Mouse (Mus musculus): ENCODE measurements around the gene Hist2h2aa1. TPM values are rescaled to one million over a fixed set of nuclear protein-coding genes. Genes with fewer than 3 reads are reported as not detected.

Hist2h2aa1 gene
- polyA plus RNA-seq, 1 experiment: 565 TPM

DNA sequence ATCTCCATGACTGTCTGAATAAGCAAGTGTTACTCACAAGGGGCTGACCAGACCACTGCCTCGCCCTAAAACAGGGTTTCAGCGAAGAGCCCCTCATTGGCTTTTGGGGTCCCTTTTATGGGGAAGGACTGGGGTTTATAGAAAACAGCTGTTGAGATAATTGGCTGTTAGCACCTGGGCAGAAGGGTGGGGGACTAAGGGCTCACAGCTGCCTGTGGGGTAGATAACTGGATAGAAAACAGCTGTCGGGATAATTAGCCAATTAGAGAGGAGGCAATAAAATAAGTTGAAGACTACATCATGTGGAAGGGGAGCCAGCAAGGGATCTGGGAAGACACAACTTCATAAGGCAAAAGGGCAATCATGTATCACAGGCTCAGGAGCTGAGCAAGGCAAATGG, 5.6 kb downstream of the Hist2h2aa1 start:
- peaks cover 17% of the 10 kb centered on the region for H3K4me1 ChIP-seq (replicated peaks; ENCODE audit: control insufficient read depth, insufficient read depth, low read length)
- 47% methylated on average over 3 of the region's 3 CpGs for WGBS
- H3K27me3 ChIP-seq (ENCODE audit: control insufficient read depth, insufficient read depth, low read length): no peaks in the 10 kb centered on the region
- no peak for TF ChIP-seq CTCF (IDR thresholded peaks at IDR 0.05; ENCODE audit: borderline replicate concordance, control insufficient read depth, extremely low read depth, insufficient read depth, low read length, poor library complexity)
- TF ChIP-seq POLR2A (IDR thresholded peaks at IDR 0.05; ENCODE audit: control insufficient read depth, extremely low read depth, insufficient read depth, low read length, poor library complexity): no peak
- H3K27ac ChIP-seq (ENCODE audit: control insufficient read depth, insufficient read depth, low read length): no peak overlapping the region; the same call in 1 of the 2 replicates
- no peaks in the 10 kb centered on the region for H3K36me3 ChIP-seq (ENCODE audit: control insufficient read depth, insufficient read depth, low read length)
- DNase-seq: no peak
- no peak overlapping the region for H3K4me3 ChIP-seq (ENCODE audit: control insufficient read depth, insufficient read depth, low read length)

DNA sequence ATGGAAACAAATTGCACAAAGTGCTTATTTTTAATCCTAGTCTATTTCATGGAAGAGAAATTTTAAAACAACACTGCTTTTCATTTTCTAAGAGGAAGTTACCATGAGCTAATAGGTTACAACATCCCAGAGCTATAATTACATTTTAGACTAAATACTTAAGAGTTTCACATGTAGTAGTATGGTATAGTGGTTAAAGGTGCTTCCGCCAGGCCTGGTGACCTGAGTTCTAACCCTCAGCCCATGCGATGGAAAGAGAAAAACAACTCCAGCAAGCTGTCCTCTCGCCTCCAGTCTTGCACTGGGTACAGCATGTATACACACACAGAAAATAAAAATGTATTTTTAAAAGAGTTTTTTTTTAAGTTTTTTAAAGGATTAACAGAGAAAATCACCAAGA, 6.5 kb downstream of the Hist2h2aa1 start:
- Histone ChIP-seq H3K27ac (ENCODE audit: control insufficient read depth, insufficient read depth, low read length) (no peak overlapping the region), H3K4me1 (replicated peaks; ENCODE audit: control insufficient read depth, insufficient read depth, low read length) (peaks cover 17% of the 10 kb centered on the region), H3K27me3 (ENCODE audit: control insufficient read depth, insufficient read depth, low read length) (no peaks in the 10 kb centered on the region), H3K4me3 (ENCODE audit: control insufficient read depth, insufficient read depth, low read length) (no peak overlapping the region), H3K36me3 (ENCODE audit: control insufficient read depth, insufficient read depth, low read length) (no peaks in the 10 kb centered on the region)
- DNase-seq: no peak
- WGBS: 66% methylated on average over 3 of the region's 3 CpGs
- TF ChIP-seq POLR2A (IDR thresholded peaks at IDR 0.05; ENCODE audit: control insufficient read depth, extremely low read depth, insufficient read depth, low read length, poor library complexity): no peak
- TF ChIP-seq CTCF (IDR thresholded peaks at IDR 0.05; ENCODE audit: borderline replicate concordance, control insufficient read depth, extremely low read depth, insufficient read depth, low read length, poor library complexity): no peak

DNA sequence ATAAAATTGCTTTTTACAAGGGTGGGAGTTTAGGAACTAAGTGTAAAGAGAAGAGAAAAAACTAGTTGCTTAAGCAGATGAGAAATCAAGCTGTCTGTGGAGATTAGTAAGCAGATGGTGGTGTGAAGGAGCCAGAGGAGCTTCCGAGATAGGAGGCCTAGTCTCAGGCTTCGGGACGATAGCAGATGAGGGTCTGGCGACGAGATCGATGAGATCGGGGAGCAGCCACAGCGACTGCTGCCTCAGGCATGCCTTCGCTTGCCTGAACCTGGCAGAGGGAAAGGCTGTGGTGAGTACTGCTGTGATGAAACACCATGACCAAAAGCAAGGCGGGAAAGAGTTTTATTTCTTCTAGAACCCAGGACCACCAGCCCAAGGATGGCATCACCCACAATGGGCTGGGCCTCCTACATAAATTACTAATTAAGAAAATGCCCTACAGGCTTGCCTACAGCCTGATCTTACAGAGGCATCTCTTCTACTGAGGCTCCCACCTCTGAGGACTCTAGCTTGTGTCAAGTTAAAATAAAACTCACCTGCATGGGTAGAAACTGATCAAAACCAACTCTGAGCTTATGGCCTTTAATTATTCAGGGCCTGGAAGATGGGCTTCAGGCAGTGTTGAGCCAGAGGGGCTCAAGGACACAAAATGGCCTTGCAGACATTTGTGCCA, 9.5 kb downstream of the Hist2h2aa1 start:
- Histone ChIP-seq H3K4me3 (ENCODE audit: control insufficient read depth, insufficient read depth, low read length) (no peak overlapping the region), H3K36me3 (ENCODE audit: control insufficient read depth, insufficient read depth, low read length) (no peaks in the 10 kb centered on the region), H3K27ac (ENCODE audit: control insufficient read depth, insufficient read depth, low read length) (no peak overlapping the region), H3K27me3 (ENCODE audit: control insufficient read depth, insufficient read depth, low read length) (no peaks in the 10 kb centered on the region), H3K4me1 (replicated peaks; ENCODE audit: control insufficient read depth, insufficient read depth, low read length) (peaks cover 8% of the 10 kb centered on the region)
- DNase-seq: no peak
- no peak for TF ChIP-seq CTCF (IDR thresholded peaks at IDR 0.05; ENCODE audit: borderline replicate concordance, control insufficient read depth, extremely low read depth, insufficient read depth, low read length, poor library complexity)
- TF ChIP-seq POLR2A (IDR thresholded peaks at IDR 0.05; ENCODE audit: control insufficient read depth, extremely low read depth, insufficient read depth, low read length, poor library complexity): no peak
- 92% methylated on average over 10 of the region's 10 CpGs for WGBS

GRCm38 (mm10) chr3:96255926-96256593, 10.8 kb downstream of the Hist2h2aa1 start:
- WGBS: 66% methylated on average over 5 of the region's 5 CpGs
- no peak for DNase-seq
- Histone ChIP-seq H3K4me3 (ENCODE audit: control insufficient read depth, insufficient read depth, low read length) (no peak overlapping the region), H3K27me3 (ENCODE audit: control insufficient read depth, insufficient read depth, low read length) (no peaks in the 10 kb centered on the region), H3K27ac (ENCODE audit: control insufficient read depth, insufficient read depth, low read length) (no peak overlapping the region), H3K4me1 (replicated peaks; ENCODE audit: control insufficient read depth, insufficient read depth, low read length) (peaks cover 3% of the 10 kb centered on the region; the same call in 1 of the 2 replicates), H3K36me3 (ENCODE audit: control insufficient read depth, insufficient read depth, low read length) (no peaks in the 10 kb centered on the region)
- TF ChIP-seq CTCF (IDR thresholded peaks at IDR 0.05; ENCODE audit: borderline replicate concordance, control insufficient read depth, extremely low read depth, insufficient read depth, low read length, poor library complexity) (no peak), POLR2A (IDR thresholded peaks at IDR 0.05; ENCODE audit: control insufficient read depth, extremely low read depth, insufficient read depth, low read length, poor library complexity) (no peak)

DNA sequence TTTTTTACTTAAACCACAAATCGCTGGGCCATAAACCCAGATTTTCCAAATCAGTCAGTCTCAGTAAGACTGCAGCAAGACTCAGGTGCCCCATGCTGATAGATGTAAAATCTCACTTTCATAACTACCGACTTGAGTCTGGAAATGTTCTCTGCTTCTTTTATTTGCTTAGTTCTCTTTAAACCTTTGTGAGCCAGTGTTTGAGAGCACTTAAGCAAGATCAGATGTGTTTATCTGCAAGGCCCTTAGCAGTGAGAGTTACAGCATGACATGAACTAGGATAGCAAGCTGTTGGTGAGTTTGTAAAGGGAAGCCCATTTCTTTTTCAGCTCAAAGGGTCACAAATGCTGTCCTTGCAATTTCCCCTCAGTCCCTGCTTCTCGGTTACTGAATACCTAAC, 11.9 kb downstream of the Hist2h2aa1 start:
- whole genome bisulfite sequencing: 92% methylated on average over 3 of the region's 3 CpGs

DNA sequence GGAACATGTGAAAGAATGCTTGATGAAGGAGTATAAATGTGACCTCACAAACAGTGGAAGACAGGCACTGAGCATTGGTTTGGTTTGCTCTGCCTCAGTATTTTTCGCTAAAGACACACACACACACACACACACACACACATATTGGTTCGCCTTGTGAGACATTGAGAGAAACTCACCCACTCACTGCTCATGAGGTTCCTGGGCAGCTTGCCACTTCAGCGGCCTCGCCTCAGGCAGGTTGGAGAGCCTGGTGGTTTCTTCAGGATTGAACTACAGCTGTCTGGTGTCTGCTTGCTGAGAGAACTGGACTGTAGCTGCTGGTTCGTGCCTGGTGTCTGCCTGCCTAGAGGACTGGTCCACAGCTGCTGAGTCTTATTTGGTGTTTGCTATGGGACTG, 14.9 kb downstream of the Hist2h2aa1 start:
- peaks cover 14% of the 10 kb centered on the region for H3K4me1 ChIP-seq (replicated peaks; ENCODE audit: control insufficient read depth, insufficient read depth, low read length)
- 97% methylated on average over 5 of the region's 5 CpGs for WGBS

More for the DNA sequence above, 11.9 kb downstream of the Hist2h2aa1 start:
- Histone ChIP-seq H3K36me3 (ENCODE audit: control insufficient read depth, insufficient read depth, low read length) (no peaks in the 10 kb centered on the region), H3K27ac (ENCODE audit: control insufficient read depth, insufficient read depth, low read length) (no peak overlapping the region), H3K4me3 (ENCODE audit: control insufficient read depth, insufficient read depth, low read length) (no peak overlapping the region), H3K4me1 (replicated peaks; ENCODE audit: control insufficient read depth, insufficient read depth, low read length) (peaks cover 9% of the 10 kb centered on the region), H3K27me3 (ENCODE audit: control insufficient read depth, insufficient read depth, low read length) (no peaks in the 10 kb centered on the region)
- DNase-seq: no peak
- TF ChIP-seq POLR2A (IDR thresholded peaks at IDR 0.05; ENCODE audit: control insufficient read depth, extremely low read depth, insufficient read depth, low read length, poor library complexity) (no peak), CTCF (IDR thresholded peaks at IDR 0.05; ENCODE audit: borderline replicate concordance, control insufficient read depth, extremely low read depth, insufficient read depth, low read length, poor library complexity) (no peak)

More for the DNA sequence above, 14.9 kb downstream of the Hist2h2aa1 start:
- DNase-seq: no peak
- no peak for TF ChIP-seq CTCF (IDR thresholded peaks at IDR 0.05; ENCODE audit: borderline replicate concordance, control insufficient read depth, extremely low read depth, insufficient read depth, low read length, poor library complexity)
- TF ChIP-seq POLR2A (IDR thresholded peaks at IDR 0.05; ENCODE audit: control insufficient read depth, extremely low read depth, insufficient read depth, low read length, poor library complexity): no peak
- Histone ChIP-seq H3K27ac (ENCODE audit: control insufficient read depth, insufficient read depth, low read length) (no peak overlapping the region), H3K27me3 (ENCODE audit: control insufficient read depth, insufficient read depth, low read length) (no peaks in the 10 kb centered on the region), H3K36me3 (ENCODE audit: control insufficient read depth, insufficient read depth, low read length) (no peaks in the 10 kb centered on the region), H3K4me3 (ENCODE audit: control insufficient read depth, insufficient read depth, low read length) (no peak overlapping the region)
